Mouse (Mus musculus) midbrain, postnatal 0 days (tissue): ENCODE results near the gene Rai1. TPM values are rescaled to one million over a fixed set of nuclear protein-coding genes. Genes with fewer than 3 reads are reported as not detected.

Source experiments
- ATAC-seq: fragments of 200-750 bp; cut with Nextera tagmentation; 2 replicates; pipeline ENCODE4 v1.8.0; 2017; ENCODE audit warnings: moderate number of reproducible peaks, mild to moderate bottlenecking, moderate TSS enrichment, moderate library complexity; ENCODE audit not compliant: low FRiP score
- DNase-seq: peaks from one replicate; pipeline ENCODE4 v3.0.0-alpha.2; 2015; ENCODE audit warnings: low spot score
- H3K27ac ChIP-seq: fragments of 300-500 bp; sonication (generic); 2 replicates; pipeline ENCODE4 v1.5.1; 2014; ENCODE audit warnings: low read depth, mild to moderate bottlenecking, low read length, mixed read lengths
- H3K27me3 ChIP-seq: fragments of 300-500 bp; sonication (generic); 2 replicates; pipeline ENCODE4 v1.6.1; 2014; ENCODE audit warnings: low read length, control low read depth, mixed read lengths; ENCODE audit not compliant: insufficient read depth
- H3K36me3 ChIP-seq: fragments of 300-500 bp; sonication (generic); 2 replicates; pipeline ENCODE4 v1.6.1; 2014; ENCODE audit warnings: low read length, control low read depth, mixed read lengths; ENCODE audit not compliant: insufficient read depth
- H3K4me1 ChIP-seq: fragments of 300-500 bp; sonication (generic); 2 replicates; pipeline ENCODE4 v1.6.1; 2014; ENCODE audit warnings: mild to moderate bottlenecking, control low read depth, antibody characterized with exemption, low read length, mixed read lengths; ENCODE audit not compliant: insufficient read depth
- H3K4me2 ChIP-seq: fragments of 300-500 bp; sonication (generic); 2 replicates; pipeline ENCODE4 v1.6.1; 2014; ENCODE audit warnings: low read depth, mild to moderate bottlenecking, low read length, mixed read lengths; ENCODE audit not compliant: poor library complexity, severe bottlenecking
- H3K4me3 ChIP-seq: fragments of 300-500 bp; sonication (generic); 2 replicates; pipeline ENCODE4 v1.5.1; 2014; ENCODE audit warnings: low read depth, mild to moderate bottlenecking, low read length, moderate library complexity
- H3K9ac ChIP-seq: fragments of 300-500 bp; sonication (generic); replicated peaks from 2 replicates; pipeline ENCODE4 v1.6.1; 2014; ENCODE audit warnings: mild to moderate bottlenecking, low read length, moderate library complexity, mixed read lengths; ENCODE audit not compliant: poor library complexity, severe bottlenecking
- H3K9me3 ChIP-seq: fragments of 300-500 bp; sonication (generic); 2 replicates; pipeline ENCODE4 v1.6.1; 2016; ENCODE audit warnings: low read length, control low read depth
- CTCF ChIP-seq: IDR thresholded peaks from 2 replicates; pipeline ENCODE4 v1.5.1; 2016; ENCODE audit warnings: antibody characterized with exemption, mild to moderate bottlenecking
- WGBS: fragments of 180-500 bp; shearing (Covaris S2); extraction: QIAGEN DNeasy Blood & Tissue Kit; methylation state at CpG from one replicate; pipeline ENCODE4 v1.1.7; 2014; 5-methylcytosine and 5-hydroxymethylcytosine counted together
- polyA plus RNA-seq: library from polyadenylated mRNA; unstranded; fragments of >200 nt; fragmentation: Nextera tagmentation; extraction: Ambion mirVana; gene quantifications from 2 replicates; pipeline ENCODE4 v1.2.1, GENCODE M21; 2015
- total RNA-seq: library from RNA; depleted of rRNA; stranded (reverse); fragments of >200 nt; gene quantifications from 2 replicates; pipeline ENCODE4 v1.2.3, GENCODE M21; 2014

Rai1 gene
- total and polyA plus RNA-seq, 2 experiments from 2014 or later, result 22.0 to 66.8 TPM

DNA sequence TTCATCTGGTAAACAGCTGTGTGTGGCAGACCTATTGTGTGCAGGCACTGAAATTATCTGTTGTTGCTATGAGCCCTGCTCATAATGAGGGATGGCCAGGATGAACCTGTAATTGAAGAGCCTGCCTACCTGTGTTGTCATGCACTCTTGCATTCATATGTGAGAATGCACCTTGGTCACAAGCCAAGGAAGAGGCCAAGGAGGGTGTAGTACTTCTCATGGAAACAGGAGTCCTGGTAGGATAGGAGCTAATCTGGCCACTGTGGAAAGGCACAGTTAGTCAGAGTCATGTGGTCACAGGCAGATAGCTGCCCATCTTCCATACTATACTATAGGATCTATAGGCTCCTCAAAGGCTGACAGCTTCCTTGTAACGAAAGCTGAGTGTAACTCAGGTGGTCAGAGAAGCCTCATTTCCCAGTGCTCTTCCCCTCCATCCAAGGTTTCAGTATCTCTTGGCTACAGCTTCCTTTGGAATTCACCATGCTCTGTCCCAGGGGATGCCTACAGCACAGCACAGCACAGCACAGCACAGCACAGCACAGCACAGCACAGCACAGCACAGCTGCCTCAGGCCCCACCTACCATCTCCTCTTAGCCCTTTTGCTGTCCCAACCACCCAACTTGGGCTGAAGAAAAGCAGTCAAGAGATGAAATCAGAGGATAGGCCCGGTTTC, 15.9 kb downstream of the Rai1 start:
- no peak for TF ChIP-seq CTCF
- Histone ChIP-seq H3K9ac (no peak overlapping the region), H3K4me1 (no peaks in the 10 kb centered on the region), H3K9me3 (no peaks in the 10 kb centered on the region), H3K36me3 (no peaks in the 10 kb centered on the region), H3K4me2 (no peak overlapping the region), H3K27ac (no peak overlapping the region), H3K4me3 (no peak overlapping the region), H3K27me3 (no peaks in the 10 kb centered on the region)
- 90% methylated on average over 2 of the region's 2 CpGs for WGBS
- ATAC-seq, result no peak
- DNase-seq, result no peak

DNA sequence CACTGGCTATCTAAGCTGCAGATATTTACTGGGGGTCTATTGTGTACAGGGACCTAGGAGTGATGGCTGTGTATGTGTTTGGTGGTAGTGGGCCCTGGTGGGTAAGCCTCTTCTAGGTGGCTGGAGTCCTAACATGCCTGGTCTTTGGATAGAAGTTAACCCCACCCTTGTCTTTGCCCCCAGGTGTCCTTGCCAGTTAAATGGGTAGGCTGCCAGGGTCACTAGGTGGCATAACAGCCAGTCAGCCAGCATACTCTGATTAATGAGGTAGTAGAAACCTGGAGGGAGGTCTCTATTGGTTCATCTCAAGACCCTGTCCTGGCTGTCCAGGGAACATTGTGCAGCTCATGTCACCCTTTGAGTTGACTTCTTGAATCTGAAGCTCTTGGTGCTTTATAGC, 17.8 kb downstream of the Rai1 start:
- Histone ChIP-seq H3K9me3 (no peaks in the 10 kb centered on the region), H3K36me3 (no peaks in the 10 kb centered on the region), H3K27ac (no peak overlapping the region), H3K9ac (no peak overlapping the region), H3K27me3 (no peaks in the 10 kb centered on the region), H3K4me1 (no peaks in the 10 kb centered on the region; the same call in 1 of the 2 replicates), H3K4me3 (no peak overlapping the region), H3K4me2 (no peak overlapping the region)
- no peak for ATAC-seq
- DNase-seq, result no peak
- no peak for TF ChIP-seq CTCF

DNA sequence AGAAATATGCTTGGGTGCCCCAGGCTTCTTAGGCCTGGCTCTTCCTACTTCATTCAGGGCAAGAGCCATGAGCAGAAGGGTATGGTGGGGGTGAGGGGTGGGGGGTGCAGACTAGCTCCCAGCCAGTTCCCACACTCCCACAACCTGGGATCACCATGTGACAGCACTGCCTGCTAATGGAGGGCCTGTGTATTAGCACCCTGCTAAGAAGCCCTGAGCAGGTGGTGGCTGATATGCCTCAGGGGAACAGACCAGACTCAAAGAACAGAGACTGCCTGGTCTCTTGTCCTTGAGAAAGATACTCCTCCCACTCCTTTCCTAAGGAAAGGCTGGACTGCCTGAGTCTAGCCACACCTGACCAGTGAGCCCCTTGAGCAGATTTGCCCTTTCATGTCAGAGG, 22.2 kb downstream of the Rai1 start:
- no peaks in the 10 kb centered on the region for H3K27me3 ChIP-seq
- H3K36me3 ChIP-seq, result no peaks in the 10 kb centered on the region
- H3K4me3 ChIP-seq, result no peak overlapping the region
- no peaks in the 10 kb centered on the region for H3K9me3 ChIP-seq
- DNase-seq, result no peak
- H3K9ac ChIP-seq, result no peak overlapping the region
- TF ChIP-seq CTCF, result no peak
- no peak overlapping the region for H3K4me2 ChIP-seq
- no peak overlapping the region for H3K27ac ChIP-seq
- no peaks in the 10 kb centered on the region; the same call in 1 of the 2 replicates for H3K4me1 ChIP-seq
- no peak for ATAC-seq

DNA sequence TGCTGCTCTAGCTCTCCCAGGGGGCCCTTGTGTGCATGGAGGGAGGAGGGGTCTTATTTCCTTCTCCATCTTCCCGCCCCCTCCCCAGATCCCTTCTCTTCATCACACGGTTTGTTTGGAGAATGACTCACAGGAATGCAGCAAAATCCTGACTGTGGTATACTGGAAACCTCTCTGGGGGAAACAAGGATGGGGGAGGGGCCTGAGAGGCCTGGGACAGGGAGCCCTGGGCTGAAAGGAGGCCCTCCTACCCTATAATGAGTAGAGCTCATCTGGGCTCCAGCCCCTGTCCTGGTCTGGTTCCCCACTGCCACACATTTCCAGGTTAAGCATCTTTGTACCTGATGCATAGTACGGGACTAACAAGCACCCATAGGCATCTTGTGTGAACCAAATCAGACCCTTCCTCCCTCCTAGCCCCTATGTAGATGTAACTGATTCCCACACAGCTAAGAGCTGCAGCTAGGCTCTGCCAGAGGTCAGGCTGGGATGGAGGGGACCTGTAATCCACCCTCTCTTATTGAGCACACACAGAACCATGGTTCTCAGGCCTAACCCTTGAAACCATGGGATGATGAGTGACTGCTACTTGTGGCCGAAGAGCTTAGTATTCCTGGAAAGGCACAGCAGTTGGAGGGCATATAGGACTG, 23.2 kb downstream of the Rai1 start:
- no peak for ATAC-seq
- H3K4me3 ChIP-seq, result no peak overlapping the region
- H3K9ac ChIP-seq, result no peak overlapping the region
- H3K36me3 ChIP-seq, result no peaks in the 10 kb centered on the region
- DNase-seq, result no peak
- H3K4me1 ChIP-seq, result no peaks in the 10 kb centered on the region; the same call in 1 of the 2 replicates
- H3K27me3 ChIP-seq, result no peaks in the 10 kb centered on the region
- H3K27ac ChIP-seq, result no peak overlapping the region
- H3K4me2 ChIP-seq, result no peak overlapping the region
- no peaks in the 10 kb centered on the region for H3K9me3 ChIP-seq
- TF ChIP-seq CTCF, result no peak
- 66% methylated on average over 4 of the region's 4 CpGs for WGBS

DNA sequence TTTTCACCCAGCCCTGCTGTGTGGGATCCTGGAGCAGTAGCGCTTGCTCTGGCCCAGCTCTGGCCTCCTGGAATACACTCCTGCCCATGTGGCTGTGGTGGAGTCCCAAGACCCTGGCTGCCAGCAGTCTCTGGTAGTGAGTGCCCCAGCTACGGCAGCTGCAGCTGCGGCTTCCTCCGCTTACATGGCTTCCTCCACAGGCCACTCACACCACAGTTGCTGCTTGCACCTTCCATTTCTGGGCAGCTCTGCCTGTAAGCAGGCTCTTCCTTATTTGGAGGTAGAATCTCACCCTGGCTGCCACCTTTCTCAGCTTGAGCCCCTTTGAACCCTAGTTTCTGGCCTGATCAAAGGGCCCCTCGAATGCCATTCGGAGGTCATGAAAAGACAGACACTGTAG, 25.7 kb downstream of the Rai1 start:
- no peak overlapping the region for H3K4me2 ChIP-seq
- H3K9ac ChIP-seq, result no peak overlapping the region
- H3K4me1 ChIP-seq, result no peaks in the 10 kb centered on the region; the same call in 1 of the 2 replicates
- H3K9me3 ChIP-seq, result no peaks in the 10 kb centered on the region
- no peaks in the 10 kb centered on the region for H3K36me3 ChIP-seq
- ATAC-seq (no peak), DNase-seq (no peak)
- H3K4me3 ChIP-seq, result no peak overlapping the region
- H3K27me3 ChIP-seq, result no peaks in the 10 kb centered on the region
- peak overlapping the region; percentile 12; the same call in 1 of the 2 replicates for H3K27ac ChIP-seq
- WGBS, result 76% methylated on average over 6 of the region's 6 CpGs
- TF ChIP-seq CTCF, result no peak

DNA sequence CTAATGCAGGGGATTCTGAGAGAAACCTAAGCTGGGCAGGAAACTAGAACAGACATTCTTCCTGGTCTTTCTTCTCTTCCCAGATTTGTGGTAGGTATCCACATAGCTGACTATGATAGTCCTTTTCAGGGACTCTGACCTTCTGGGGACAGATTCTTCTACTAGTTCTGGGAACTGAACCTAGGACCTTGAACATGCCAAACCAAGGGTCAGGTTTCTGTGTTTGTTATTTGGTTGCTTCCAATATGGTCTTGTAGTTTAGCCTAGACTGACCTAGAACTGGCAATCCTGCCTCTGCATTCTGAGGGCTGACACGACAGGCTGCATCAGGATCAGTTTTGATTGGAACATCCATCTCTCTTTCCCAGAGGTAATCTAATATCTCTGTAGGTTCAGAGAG, 27.2 kb downstream of the Rai1 start:
- no peak for TF ChIP-seq CTCF
- no peaks in the 10 kb centered on the region for H3K4me1 ChIP-seq
- no peaks in the 10 kb centered on the region for H3K27me3 ChIP-seq
- ATAC-seq, result no peak
- no peak overlapping the region for H3K4me3 ChIP-seq
- WGBS, result 86% methylated on average over 1 of the region's 1 CpGs
- no peaks in the 10 kb centered on the region for H3K36me3 ChIP-seq
- H3K27ac ChIP-seq, result no peak overlapping the region
- no peaks in the 10 kb centered on the region for H3K9me3 ChIP-seq
- DNase-seq, result no peak
- H3K4me2 ChIP-seq, result no peak overlapping the region
- H3K9ac ChIP-seq, result no peak overlapping the region
